Mouse (Mus musculus) induced T-regulatory cell, adult 2 months (primary cell): ENCODE results near the gene Apeh.

Experiments
- DNase-seq: peaks from one replicate; pipeline ENCODE4 v3.0.0-alpha.2; 2012; ENCODE audit warnings: low read depth

Gene Apeh

GRCm38 (mm10) chr9:108051184-108051930 lies 43.0 kb downstream of the Apeh start:
- DNase-seq: no peak

- no peak for DNase-seq
These were observed 44.7 kb downstream of the Apeh start for GRCm38 (mm10) chr9:108049561-108050251.

GRCm38 (mm10) chr9:108049016-108049455 lies 45.4 kb downstream of the Apeh start, which contains the start of gene Gmppb:
Gene Gmppb, plus strand, starts transcription at chr9:108049242.
- peak; percentile 98 for DNase-seq

- DNase-seq: no peak
These were observed 45.8 kb downstream of the Apeh start for GRCm38 (mm10) chr9:108048566-108048955.

- DNase-seq: no peak
These were observed 46.5 kb downstream of the Apeh start for GRCm38 (mm10) chr9:108047601-108048565.

- DNase-seq: no peak
These were observed 47.8 kb downstream of the Apeh start for GRCm38 (mm10) chr9:108046582-108046981.

- DNase-seq: no peak
These were observed 49.5 kb downstream of the Apeh start for GRCm38 (mm10) chr9:108044751-108045492.
